Mouse (Mus musculus): ENCODE measurements around the gene Nat10. TPM values are rescaled to one million over a fixed set of nuclear protein-coding genes. Genes with fewer than 3 reads are reported as not detected.
A peak's percentile ranks its signal among the peaks of the same experiment; 100 is the strongest.

The Nat10 gene
- 100 to 1,000 TPM in 2 of 26 experiments, 10 to 100 TPM in 24; 27.3 to 110 (median 71.5) TPM for total RNA-seq (2018; cell fraction: chromatin; rRNA removed)
- 10 to 100 TPM in 13 of 26 experiments, 1 to 10 TPM in 13; 6.1 to 14.4 (median 9.9) TPM for total RNA-seq (2018; cell fraction: cytosol; rRNA removed)
- 10 to 100 TPM; 12.2 to 78.1 (median 32.6) TPM for total RNA-seq (2018; cell fraction: nucleus; rRNA removed)
- polyA plus RNA-seq (2018) = 10.2 to 23.1 TPM (median 16.4 TPM) in 3 replicates

- Histone ChIP-seq H3K79me2 (ENCODE audit: inconsistent target) (peaks cover 22% of the 10 kb centered on the region), H3K27ac (peak within 1 kb of the TSS; percentile 62), H3K36me3 (ENCODE audit: inconsistent target) (peaks cover 3% of the 10 kb centered on the region; the same call in 1 of the 2 replicates), H3K4me3 (ENCODE audit: inconsistent target) (peak within 1 kb of the TSS; percentile 96)
- under 1% methylated on average over 47 of the region's 47 CpGs for WGBS (ENCODE audit: missing documents)
Measured at GRCm38 (mm10) chr2:103760906-103761716, at the start of gene Nat10. Nat10 (minus strand) TSS chr2:103761270.

GRCm38 (mm10) chr2:103810412-103810811 lies 49.3 kb upstream of the Nat10 start:
- no peaks in the 10 kb centered on the region for H3K79me2 ChIP-seq (ENCODE audit: inconsistent target)
- WGBS (ENCODE audit: missing documents) = 68% methylated on average over 6 of the region's 6 CpGs
- H3K36me3 ChIP-seq (ENCODE audit: inconsistent target) = no peaks in the 10 kb centered on the region
- H3K4me3 ChIP-seq (ENCODE audit: inconsistent target) = no peak overlapping the region
- no peak overlapping the region for H3K27ac ChIP-seq

- Histone ChIP-seq H3K27ac (no peak overlapping the region), H3K79me2 (ENCODE audit: inconsistent target) (no peaks in the 10 kb centered on the region), H3K4me3 (ENCODE audit: inconsistent target) (no peak overlapping the region), H3K36me3 (ENCODE audit: inconsistent target) (no peaks in the 10 kb centered on the region)
Measured at GRCm38 (mm10) chr2:103808466-103808865, 47.4 kb upstream of the Nat10 start.

- Histone ChIP-seq H3K36me3 (ENCODE audit: inconsistent target) (no peaks in the 10 kb centered on the region), H3K79me2 (ENCODE audit: inconsistent target) (no peaks in the 10 kb centered on the region), H3K4me3 (ENCODE audit: inconsistent target) (no peak overlapping the region), H3K27ac (no peak overlapping the region)
- 88% methylated on average over 4 of the region's 5 CpGs for WGBS (ENCODE audit: missing documents)
Measured at GRCm38 (mm10) chr2:103803770-103804530, 42.9 kb upstream of the Nat10 start.

GRCm38 (mm10) chr2:103802422-103802821 lies 41.4 kb upstream of the Nat10 start:
- Histone ChIP-seq H3K36me3 (ENCODE audit: inconsistent target) (no peaks in the 10 kb centered on the region), H3K4me3 (ENCODE audit: inconsistent target) (no peak overlapping the region), H3K79me2 (ENCODE audit: inconsistent target) (no peaks in the 10 kb centered on the region), H3K27ac (no peak overlapping the region)
- WGBS (ENCODE audit: missing documents) = 91% methylated on average over 1 of the region's 1 CpGs

- Histone ChIP-seq H3K27ac (peak within 1 kb of the TSS; percentile 97), H3K36me3 (ENCODE audit: inconsistent target) (0 out of 2 replicates have a peak, but pooled peaks cover 12% of the 10 kb centered on the region), H3K4me3 (ENCODE audit: inconsistent target) (peak within 1 kb of the TSS; percentile 96), H3K79me2 (ENCODE audit: inconsistent target) (peaks cover 37% of the 10 kb centered on the region)
- under 1% methylated on average over 31 of the region's 33 CpGs for WGBS (ENCODE audit: missing documents)
Measured at GRCm38 (mm10) chr2:103797491-103798009, 36.5 kb upstream of the Nat10 start, which contains the start of gene Caprin1. Caprin1 (minus strand) TSS chr2:103797649.

- peak overlapping the region; percentile 96 for H3K4me3 ChIP-seq (ENCODE audit: inconsistent target)
- H3K36me3 ChIP-seq (ENCODE audit: inconsistent target) = 0 out of 2 replicates have a peak, but pooled peaks cover 12% of the 10 kb centered on the region
- WGBS (ENCODE audit: missing documents) = 2% methylated on average over 50 of the region's 72 CpGs
Measured at GRCm38 (mm10) chr2:103796861-103797466, 35.9 kb upstream of the Nat10 start.

GRCm38 (mm10) chr2:103796211-103796860 lies 35.3 kb upstream of the Nat10 start:
- under 1% methylated on average over 42 of the region's 42 CpGs for WGBS (ENCODE audit: missing documents)
- Histone ChIP-seq H3K36me3 (ENCODE audit: inconsistent target) (0 out of 2 replicates have a peak, but pooled peaks cover 12% of the 10 kb centered on the region), H3K27ac (peak overlapping the region; percentile 97), H3K4me3 (ENCODE audit: inconsistent target) (peak overlapping the region; percentile 96), H3K79me2 (ENCODE audit: inconsistent target) (peaks cover 50% of the 10 kb centered on the region)

More at GRCm38 (mm10) chr2:103796861-103797466, 35.9 kb upstream of the Nat10 start:
- H3K79me2 ChIP-seq (ENCODE audit: inconsistent target) = peaks cover 43% of the 10 kb centered on the region
- H3K27ac ChIP-seq = peak overlapping the region; percentile 97

- Histone ChIP-seq H3K27ac (peak overlapping the region; percentile 97), H3K79me2 (ENCODE audit: inconsistent target) (peaks cover 55% of the 10 kb centered on the region), H3K4me3 (ENCODE audit: inconsistent target) (peak overlapping the region; percentile 96), H3K36me3 (ENCODE audit: inconsistent target) (0 out of 2 replicates have a peak, but pooled peaks cover 12% of the 10 kb centered on the region)
- 0% methylated on average over 11 of the region's 11 CpGs for WGBS (ENCODE audit: missing documents)
Measured at GRCm38 (mm10) chr2:103795843-103796210, 34.8 kb upstream of the Nat10 start.

- Histone ChIP-seq H3K79me2 (ENCODE audit: inconsistent target) (peaks cover 93% of the 10 kb centered on the region), H3K4me3 (ENCODE audit: inconsistent target) (no peak overlapping the region), H3K36me3 (ENCODE audit: inconsistent target) (peaks cover 12% of the 10 kb centered on the region; the same call in 1 of the 2 replicates), H3K27ac (no peak overlapping the region)
- WGBS (ENCODE audit: missing documents) = 100% methylated on average over 1 of the region's 1 CpGs
Measured at GRCm38 (mm10) chr2:103792009-103792408, 30.9 kb upstream of the Nat10 start.

- WGBS (ENCODE audit: missing documents) = 6% methylated on average over 1 of the region's 1 CpGs
- peaks cover 97% of the 10 kb centered on the region for H3K79me2 ChIP-seq (ENCODE audit: inconsistent target)
- H3K4me3 ChIP-seq (ENCODE audit: inconsistent target) = no peak overlapping the region
- peaks cover 22% of the 10 kb centered on the region for H3K36me3 ChIP-seq (ENCODE audit: inconsistent target)
- no peak overlapping the region for H3K27ac ChIP-seq
Measured at GRCm38 (mm10) chr2:103785735-103786134, 24.7 kb upstream of the Nat10 start.

- WGBS (ENCODE audit: missing documents) = 74% methylated on average over 4 of the region's 4 CpGs
- H3K36me3 ChIP-seq (ENCODE audit: inconsistent target) = peaks cover 33% of the 10 kb centered on the region
- H3K4me3 ChIP-seq (ENCODE audit: inconsistent target) = no peak overlapping the region
- no peak overlapping the region for H3K27ac ChIP-seq
- H3K79me2 ChIP-seq (ENCODE audit: inconsistent target) = peaks cover 97% of the 10 kb centered on the region
Measured at GRCm38 (mm10) chr2:103784621-103785020, 23.6 kb upstream of the Nat10 start.

GRCm38 (mm10) chr2:103762492-103762891 lies 1.4 kb upstream of the Nat10 start:
- H3K79me2 ChIP-seq (ENCODE audit: inconsistent target) = peaks cover 22% of the 10 kb centered on the region
- H3K4me3 ChIP-seq (ENCODE audit: inconsistent target) = no peak overlapping the region
- H3K27ac ChIP-seq = no peak overlapping the region

More at GRCm38 (mm10) chr2:103762492-103762891, 1.4 kb upstream of the Nat10 start:
- peaks cover 16% of the 10 kb centered on the region for H3K36me3 ChIP-seq (ENCODE audit: inconsistent target)
- 90% methylated on average over 1 of the region's 1 CpGs for WGBS (ENCODE audit: missing documents)
